Mouse (Mus musculus) T-helper 2 cell (primary cell): ENCODE measurements at regions not wholly inside any gene's neighbourhood (a gene's known extent, or its start where the extent isn't known, plus 50 kb on each side); places are given as distances from the start of the nearest gene placed in this dataset.

ENCODE experiments used
- in situ Hi-C: fragments of 300-600 bp; cut with MboI, MseI; formaldehyde crosslinking; loops from one replicate; pipeline ENCODE4 v1.15.1; 2025; ENCODE audit warnings: high pct_unique_total_duplicates

- in situ Hi-C loops: no loop called here
These were observed 278.2 kb upstream of the Castor2 start for GRCm38 (mm10) chr5:133821273-133821672.

- in situ Hi-C loops: no loop called here
These were observed 284.0 kb upstream of the Castor2 start for GRCm38 (mm10) chr5:133815462-133815861.

- in situ Hi-C loops: no loop called here
These were observed 285.1 kb upstream of the Castor2 start for GRCm38 (mm10) chr5:133814436-133814835.

GRCm38 (mm10) chr5:133812216-133812615 is 287.3 kb upstream of the Castor2 start:
- in situ Hi-C loops: no loop called here

- in situ Hi-C loops: no loop called here
These were observed 292.6 kb upstream of the Castor2 start for GRCm38 (mm10) chr5:133806891-133807290.

- in situ Hi-C loops: no loop called here
These were observed 297.5 kb upstream of the Castor2 start for GRCm38 (mm10) chr5:133802001-133802400.

GRCm38 (mm10) chr5:133795638-133796037 is 303.9 kb upstream of the Castor2 start:
- in situ Hi-C loops: no loop called here

- in situ Hi-C loops: no loop called here
These were observed 308.8 kb upstream of the Castor2 start for GRCm38 (mm10) chr5:133790726-133791125.

GRCm38 (mm10) chr5:133788006-133788405 is 311.5 kb upstream of the Castor2 start:
- in situ Hi-C loops: no loop called here

- in situ Hi-C loops: no loop called here
These were observed 312.0 kb upstream of the Castor2 start for GRCm38 (mm10) chr5:133787491-133787890.

- in situ Hi-C loops: no loop called here
These were observed 322.9 kb upstream of the Castor2 start for GRCm38 (mm10) chr5:133776591-133776990.

GRCm38 (mm10) chr5:133774116-133774515 is 325.4 kb upstream of the Castor2 start:
- in situ Hi-C loops: no loop called here

- in situ Hi-C loops: no loop called here
These were observed 330.7 kb upstream of the Castor2 start for GRCm38 (mm10) chr5:133768856-133769255.

GRCm38 (mm10) chr5:133757817-133758216 is 341.7 kb upstream of the Castor2 start:
- in situ Hi-C loops: no loop called here

GRCm38 (mm10) chr5:133754180-133754579 is 345.3 kb upstream of the Castor2 start:
- in situ Hi-C loops: no loop called here

- in situ Hi-C loops: no loop called here
These were observed 345.9 kb upstream of the Castor2 start for GRCm38 (mm10) chr5:133753461-133754160.

- in situ Hi-C loops: no loop called here
These were observed 352.6 kb upstream of the Castor2 start for GRCm38 (mm10) chr5:133746960-133747359.

- in situ Hi-C loops: no loop called here
These were observed 353.1 kb upstream of the Castor2 start for GRCm38 (mm10) chr5:133746411-133746810.

GRCm38 (mm10) chr5:133744136-133744535 is 355.4 kb upstream of the Castor2 start:
- in situ Hi-C loops: no loop called here

- in situ Hi-C loops: no loop called here
These were observed 355.9 kb upstream of the Castor2 start for GRCm38 (mm10) chr5:133743606-133744005.

GRCm38 (mm10) chr5:133731871-133732270 is 367.6 kb upstream of the Castor2 start:
- in situ Hi-C loops: loop anchor here (10.0 kb wide), 1 partner anchor 1267 kb away; no protein-coding TSS in a partner anchor

GRCm38 (mm10) chr5:133718187-133719078 is 381.1 kb upstream of the Castor2 start:
- in situ Hi-C loops: no loop called here

GRCm38 (mm10) chr5:133715830-133716229 is 383.7 kb upstream of the Castor2 start:
- in situ Hi-C loops: no loop called here
